Mouse (Mus musculus) liver, adult 2 months (tissue): ENCODE measurements around the gene Clk3. TPM values are rescaled to one million over a fixed set of nuclear protein-coding genes. Genes with fewer than 3 reads are reported as not detected.

Experiments
- DNase-seq: peaks from one replicate; pipeline ENCODE4 v3.0.0-alpha.2; 2011; ENCODE audit warnings: low read depth, low spot score; ENCODE audit errors: extremely low read depth
- H3K27ac ChIP-seq: fragments of 200-500 bp; replicated peaks from 2 replicates; pipeline ENCODE4 v1.5.1; 2012; ENCODE audit warnings: low read depth, mild to moderate bottlenecking, control low read depth, inconsistent platforms, low read length; ENCODE audit not compliant: insufficient read depth
- H3K27me3 ChIP-seq: fragments of 200-500 bp; 2 replicates; pipeline ENCODE4 v1.6.1; 2012; ENCODE audit warnings: mild to moderate bottlenecking, moderate library complexity, low read length, inconsistent platforms; ENCODE audit not compliant: control insufficient read depth, insufficient read depth
- H3K36me3 ChIP-seq: fragments of 200-500 bp; 2 replicates; pipeline ENCODE4 v1.6.1; 2012; ENCODE audit warnings: low read length, inconsistent platforms; ENCODE audit not compliant: control insufficient read depth, insufficient read depth
- H3K4me1 ChIP-seq: fragments of 200-500 bp; 2 replicates; pipeline ENCODE4 v1.6.1; 2011; ENCODE audit warnings: low read length; ENCODE audit not compliant: control insufficient read depth, insufficient read depth
- H3K4me3 ChIP-seq: fragments of 200-500 bp; 2 replicates; pipeline ENCODE4 v1.5.1; 2011; ENCODE audit warnings: low read depth, mild to moderate bottlenecking, control low read depth, low read length, moderate library complexity; ENCODE audit not compliant: insufficient read depth
- H3K79me2 ChIP-seq: fragments of 200-500 bp; 2 replicates; pipeline ENCODE4 v1.6.1; 2012; ENCODE audit warnings: inconsistent platforms, mild to moderate bottlenecking, low read length, moderate library complexity; ENCODE audit not compliant: control insufficient read depth, insufficient read depth
- H3K9ac ChIP-seq: fragments of 200-500 bp; 2 replicates; pipeline ENCODE4 v1.6.1; 2012; ENCODE audit warnings: low read depth, mild to moderate bottlenecking, control low read depth, inconsistent platforms, low read length
- CTCF ChIP-seq: fragments of 200-500 bp; IDR thresholded peaks from 2 replicates; pipeline ENCODE4 v1.5.1; 2011; ENCODE audit warnings: low read depth, low read length, control low read depth
- POLR2A ChIP-seq: fragments of 200-500 bp; IDR thresholded peaks from 2 replicates; pipeline ENCODE4 v1.6.1; 2011; ENCODE audit warnings: low read length, control low read depth; ENCODE audit not compliant: insufficient read depth; ENCODE audit errors: extremely low read depth
- WGBS: fragments of 180-500 bp; shearing (Covaris S2); methylation state at CpG from one replicate; pipeline ENCODE4 v1.1.7; 2018; 5-methylcytosine and 5-hydroxymethylcytosine counted together
- polyA plus RNA-seq: library from polyadenylated mRNA; depleted of rRNA; stranded (reverse); fragments of >200 nt; gene quantifications from 2 replicates; pipeline ENCODE4 v1.2.3, GENCODE M21; 2012
- total RNA-seq: library from RNA; depleted of rRNA; stranded (reverse); fragments of >200 nt; gene quantifications from 2 replicates; pipeline ENCODE4 v1.2.3, GENCODE M21; 2014

Gene Clk3
- total and polyA plus RNA-seq, 2 experiments = 48.1 to 55.3 TPM

- Histone ChIP-seq H3K4me3 (no peak overlapping the region), H3K27ac (no peak overlapping the region), H3K9ac (no peak overlapping the region), H3K27me3 (no peaks in the 10 kb centered on the region), H3K4me1 (peaks cover 16% of the 10 kb centered on the region), H3K36me3 (no peaks in the 10 kb centered on the region), H3K79me2 (peaks cover 7% of the 10 kb centered on the region; the same call in 1 of the 2 replicates)
- peak; percentile 42 for DNase-seq
- 64% methylated on average over 4 of the region's 4 CpGs for WGBS
- TF ChIP-seq POLR2A (no peak), CTCF (no peak)
Measured at GRCm38 (mm10) chr9:57767231-57767630, 1.6 kb upstream of the Clk3 start.

GRCm38 (mm10) chr9:57766431-57766830 lies 771 bp upstream of the Clk3 start:
- Histone ChIP-seq H3K36me3 (no peaks in the 10 kb centered on the region), H3K4me1 (peaks cover 20% of the 10 kb centered on the region), H3K27me3 (no peaks in the 10 kb centered on the region), H3K4me3 (no peak overlapping the region), H3K9ac (no peak overlapping the region), H3K79me2 (peaks cover 7% of the 10 kb centered on the region; the same call in 1 of the 2 replicates), H3K27ac (no peak overlapping the region)
- 84% methylated on average over 6 of the region's 6 CpGs for WGBS
- no peak for DNase-seq
- TF ChIP-seq CTCF (no peak), POLR2A (no peak)

GRCm38 (mm10) chr9:57764974-57765363 lies 691 bp downstream of the Clk3 start:
- Histone ChIP-seq H3K27me3 (no peaks in the 10 kb centered on the region), H3K4me1 (peaks cover 20% of the 10 kb centered on the region), H3K79me2 (peaks cover 12% of the 10 kb centered on the region; the same call in 1 of the 2 replicates), H3K4me3 (peak overlapping the region; percentile 98), H3K9ac (peak overlapping the region; percentile 99), H3K36me3 (peaks cover 11% of the 10 kb centered on the region), H3K27ac (peak overlapping the region; percentile 99)
- DNase-seq = peak; percentile 78
- 0% methylated on average over 45 of the region's 45 CpGs for WGBS
- TF ChIP-seq CTCF (no peak), POLR2A (peak; percentile 75)

- Histone ChIP-seq H3K36me3 (peaks cover 13% of the 10 kb centered on the region), H3K4me3 (peak overlapping the region; percentile 98), H3K9ac (peak overlapping the region; percentile 99), H3K27me3 (no peaks in the 10 kb centered on the region), H3K79me2 (peaks cover 12% of the 10 kb centered on the region; the same call in 1 of the 2 replicates), H3K27ac (peak overlapping the region; percentile 99), H3K4me1 (peaks cover 22% of the 10 kb centered on the region)
- no peak for TF ChIP-seq CTCF
- peak; percentile 23; the same call in 1 of the 2 replicates for TF ChIP-seq POLR2A
- peak; percentile 88 for DNase-seq
- under 1% methylated on average over 57 of the region's 57 CpGs for WGBS
Measured at GRCm38 (mm10) chr9:57764147-57764973, 1.3 kb downstream of the Clk3 start.

GRCm38 (mm10) chr9:57762563-57762991 lies 3.1 kb downstream of the Clk3 start:
- peaks cover 23% of the 10 kb centered on the region for H3K36me3 ChIP-seq
- peak overlapping the region; percentile 12 for H3K9ac ChIP-seq
- peaks cover 30% of the 10 kb centered on the region for H3K4me1 ChIP-seq
- 13% methylated on average over 6 of the region's 6 CpGs for WGBS
- peak; percentile 79 for DNase-seq
- no peak overlapping the region for H3K4me3 ChIP-seq
- H3K27me3 ChIP-seq = no peaks in the 10 kb centered on the region
- peak overlapping the region; percentile 70 for H3K27ac ChIP-seq
- TF ChIP-seq POLR2A (no peak), CTCF (peak; percentile 55; the same call in 1 of the 2 replicates)
- H3K79me2 ChIP-seq = peaks cover 19% of the 10 kb centered on the region; the same call in 1 of the 2 replicates
